Mouse (Mus musculus) midbrain, postnatal 0 days (tissue): ENCODE measurements at regions not wholly inside any gene's neighbourhood (a gene's known extent, or its start where the extent isn't known, plus 50 kb on each side); places are given as distances from the start of the nearest gene placed in this dataset.
A peak's percentile ranks its signal among the peaks of the same experiment; 100 is the strongest.
"Not testable (repeated sequence)": the region's sequence is repeated elsewhere in the genome, so short reads cannot be mapped to it uniquely, and the experiment has no call there.

Experiments used
- ATAC-seq: fragments of 200-750 bp; cut with Nextera tagmentation; 2 replicates; pipeline ENCODE4 v1.8.0; 2017; ENCODE audit warnings: moderate number of reproducible peaks, mild to moderate bottlenecking, moderate TSS enrichment, moderate library complexity; ENCODE audit not compliant: low FRiP score
- DNase-seq: peaks from one replicate; pipeline ENCODE4 v3.0.0-alpha.2; 2015; ENCODE audit warnings: low spot score
- H3K27ac ChIP-seq: fragments of 300-500 bp; sonication (generic); 2 replicates; pipeline ENCODE4 v1.5.1; 2014; ENCODE audit warnings: low read depth, mild to moderate bottlenecking, low read length, mixed read lengths
- H3K27me3 ChIP-seq: fragments of 300-500 bp; sonication (generic); 2 replicates; pipeline ENCODE4 v1.6.1; 2014; ENCODE audit warnings: low read length, control low read depth, mixed read lengths; ENCODE audit not compliant: insufficient read depth
- H3K36me3 ChIP-seq: fragments of 300-500 bp; sonication (generic); 2 replicates; pipeline ENCODE4 v1.6.1; 2014; ENCODE audit warnings: low read length, control low read depth, mixed read lengths; ENCODE audit not compliant: insufficient read depth
- H3K4me1 ChIP-seq: fragments of 300-500 bp; sonication (generic); 2 replicates; pipeline ENCODE4 v1.6.1; 2014; ENCODE audit warnings: mild to moderate bottlenecking, control low read depth, antibody characterized with exemption, low read length, mixed read lengths; ENCODE audit not compliant: insufficient read depth
- H3K4me2 ChIP-seq: fragments of 300-500 bp; sonication (generic); 2 replicates; pipeline ENCODE4 v1.6.1; 2014; ENCODE audit warnings: low read depth, mild to moderate bottlenecking, low read length, mixed read lengths; ENCODE audit not compliant: poor library complexity, severe bottlenecking
- H3K4me3 ChIP-seq: fragments of 300-500 bp; sonication (generic); 2 replicates; pipeline ENCODE4 v1.5.1; 2014; ENCODE audit warnings: low read depth, mild to moderate bottlenecking, low read length, moderate library complexity
- H3K9ac ChIP-seq: fragments of 300-500 bp; sonication (generic); replicated peaks from 2 replicates; pipeline ENCODE4 v1.6.1; 2014; ENCODE audit warnings: mild to moderate bottlenecking, low read length, moderate library complexity, mixed read lengths; ENCODE audit not compliant: poor library complexity, severe bottlenecking
- H3K9me3 ChIP-seq: fragments of 300-500 bp; sonication (generic); 2 replicates; pipeline ENCODE4 v1.6.1; 2016; ENCODE audit warnings: low read length, control low read depth
- CTCF ChIP-seq: IDR thresholded peaks from 2 replicates; pipeline ENCODE4 v1.5.1; 2016; ENCODE audit warnings: antibody characterized with exemption, mild to moderate bottlenecking
- WGBS: fragments of 180-500 bp; shearing (Covaris S2); extraction: QIAGEN DNeasy Blood & Tissue Kit; methylation state at CpG from one replicate; pipeline ENCODE4 v1.1.7; 2014; 5-methylcytosine and 5-hydroxymethylcytosine counted together

DNA sequence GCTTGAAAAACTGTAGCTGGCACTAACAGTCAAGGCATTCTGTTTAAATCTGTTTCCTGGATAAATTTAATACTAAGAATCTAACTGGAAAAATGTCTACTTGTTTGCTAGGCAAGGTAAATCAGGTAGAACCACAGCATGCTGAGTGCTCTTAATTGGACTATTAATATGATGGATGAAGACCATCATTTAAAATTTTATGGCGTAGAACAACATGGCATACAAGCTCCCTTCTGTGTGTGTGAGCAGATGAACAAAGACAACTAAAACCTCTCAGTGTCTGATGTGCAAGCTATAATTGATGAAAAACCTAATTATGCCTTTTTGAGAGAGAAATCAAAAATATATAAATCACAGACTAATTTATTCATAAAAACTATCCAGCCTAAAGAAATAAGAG is 705.7 kb upstream of the Cobl start:
- Histone ChIP-seq H3K27me3 (no peaks in the 10 kb centered on the region), H3K36me3 (no peaks in the 10 kb centered on the region), H3K4me2 (no peak overlapping the region), H3K4me3 (no peak overlapping the region), H3K9me3 (no peaks in the 10 kb centered on the region), H3K27ac (no peak overlapping the region), H3K9ac (no peak overlapping the region), H3K4me1 (no peaks in the 10 kb centered on the region)
- peak; percentile 1 for DNase-seq
- no peak for TF ChIP-seq CTCF
- ATAC-seq = no peak
- WGBS = 93% methylated on average over 1 of the region's 1 CpGs

DNA sequence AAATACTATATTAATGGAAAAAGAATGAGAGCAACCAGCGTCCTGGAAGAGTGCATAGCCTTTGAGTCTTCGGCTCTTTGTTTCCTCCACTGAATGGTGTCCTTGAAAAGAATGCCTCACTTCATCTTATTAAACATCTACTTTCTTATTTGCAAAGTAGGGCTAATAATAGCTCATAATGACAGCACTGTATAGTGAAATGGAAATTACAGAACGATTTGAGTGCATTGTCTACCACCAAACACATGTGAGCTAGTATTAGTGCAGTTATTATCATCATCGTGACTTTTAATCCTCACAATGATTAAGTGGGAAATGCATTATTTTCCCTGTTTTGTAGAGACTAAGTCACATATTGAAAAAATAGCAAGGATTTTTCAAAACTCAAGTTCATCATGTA is 687.1 kb upstream of the Cobl start:
- no peak overlapping the region for H3K9ac ChIP-seq
- no peaks in the 10 kb centered on the region for H3K4me1 ChIP-seq
- no peak overlapping the region for H3K4me3 ChIP-seq
- H3K4me2 ChIP-seq = no peak overlapping the region
- ATAC-seq (no peak), DNase-seq (no peak)
- H3K27me3 ChIP-seq = no peaks in the 10 kb centered on the region
- TF ChIP-seq CTCF = no peak
- no peaks in the 10 kb centered on the region for H3K36me3 ChIP-seq
- H3K9me3 ChIP-seq = no peaks in the 10 kb centered on the region
- H3K27ac ChIP-seq = no peak overlapping the region
- 69% methylated on average over 4 of the region's 4 CpGs for WGBS

DNA sequence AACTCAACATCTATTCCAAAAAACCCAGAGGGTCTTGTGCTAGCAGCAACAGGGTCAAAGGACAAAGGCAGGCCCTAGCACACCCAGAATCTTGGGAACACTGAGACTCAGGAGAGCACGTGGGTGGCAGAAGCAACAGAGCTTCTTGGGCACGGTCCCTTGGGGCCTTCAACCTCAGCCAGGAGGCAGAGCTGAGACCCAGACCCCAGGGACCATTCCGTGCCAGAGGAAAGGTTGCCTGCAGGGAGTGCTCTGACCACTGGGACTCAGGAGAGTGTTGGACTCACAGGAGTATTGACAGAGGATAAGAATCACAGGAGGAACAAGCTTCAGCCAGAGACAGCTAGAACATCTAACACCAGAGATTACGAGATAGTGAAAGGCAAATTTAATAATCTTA is 678.0 kb upstream of the Cobl start:
- not testable (repeated sequence) for H3K27me3 ChIP-seq, DNase-seq, H3K4me3 ChIP-seq, H3K27ac ChIP-seq, H3K36me3 ChIP-seq, ATAC-seq, H3K9me3 ChIP-seq, H3K4me1 ChIP-seq, H3K9ac ChIP-seq, H3K4me2 ChIP-seq
- 81% methylated on average over 4 of the region's 4 CpGs for WGBS

DNA sequence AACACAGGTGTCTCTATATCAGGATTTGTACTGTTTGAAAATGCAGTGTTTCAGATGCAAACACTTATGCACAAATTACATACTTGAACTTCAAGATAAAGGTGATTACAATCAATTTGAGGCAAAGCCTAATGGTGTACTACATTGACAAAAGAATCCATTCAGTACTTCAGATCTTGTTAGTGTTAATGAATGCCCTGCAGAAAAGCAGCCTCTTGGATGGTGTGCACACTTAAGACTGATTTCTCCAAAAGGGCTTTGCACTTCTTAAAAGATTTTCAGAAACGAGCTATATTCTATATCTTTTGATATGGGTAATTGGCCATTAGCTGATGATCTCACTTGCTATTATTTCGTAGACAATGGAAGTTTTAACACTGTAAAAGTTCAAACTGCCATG is 662.0 kb upstream of the Cobl start:
- Histone ChIP-seq H3K4me1 (no peaks in the 10 kb centered on the region), H3K36me3 (no peaks in the 10 kb centered on the region), H3K4me2 (no peak overlapping the region), H3K27ac (no peak overlapping the region), H3K4me3 (no peak overlapping the region), H3K9me3 (no peaks in the 10 kb centered on the region), H3K27me3 (no peaks in the 10 kb centered on the region), H3K9ac (no peak overlapping the region)
- WGBS = 57% methylated on average over 2 of the region's 2 CpGs
- TF ChIP-seq CTCF = no peak
- ATAC-seq (no peak), DNase-seq (no peak)

DNA sequence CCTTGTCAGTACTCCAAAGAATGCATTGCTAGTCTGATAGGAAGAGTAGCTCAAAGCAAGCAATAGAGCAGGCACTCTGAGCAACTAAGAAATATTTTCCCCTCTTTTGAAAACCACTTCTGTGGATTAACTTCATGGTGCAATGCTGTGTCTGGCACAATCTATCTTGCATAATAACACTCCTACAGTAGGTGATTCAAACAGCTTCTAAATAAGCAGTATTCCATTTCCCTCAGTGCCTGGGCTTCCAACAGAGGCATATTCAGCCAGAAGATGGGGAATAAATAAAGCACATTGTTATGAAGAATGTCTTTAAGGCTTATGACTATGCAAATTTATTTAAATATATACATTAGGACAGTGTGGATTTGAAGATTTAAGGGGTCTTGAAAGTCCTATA is 647.7 kb upstream of the Cobl start:
- ATAC-seq (no peak), DNase-seq (no peak)
- Histone ChIP-seq H3K4me2 (no peak overlapping the region), H3K27ac (no peak overlapping the region), H3K4me1 (no peaks in the 10 kb centered on the region), H3K36me3 (no peaks in the 10 kb centered on the region), H3K9ac (no peak overlapping the region), H3K27me3 (no peaks in the 10 kb centered on the region), H3K9me3 (no peaks in the 10 kb centered on the region), H3K4me3 (no peak overlapping the region)
- no peak for TF ChIP-seq CTCF
